Mouse (Mus musculus) layer of hippocampus, adult 2 months (tissue): ENCODE data around the gene Srsf4. TPM values are rescaled to one million over a fixed set of nuclear protein-coding genes. Genes with fewer than 3 reads are reported as not detected.

Experiments
- DNase-seq, 2 experiments: peaks; one replicate each; pipeline ENCODE4 v3.0.0; 2022; ENCODE audit warnings: low spot score in 2 of 2
- H3K27ac ChIP-seq: fragments of 200-600 bp; 2 replicates; pipeline ENCODE4 v1.8.1; 2022
- H3K4me3 ChIP-seq: fragments of 200-600 bp; 2 replicates; pipeline ENCODE4 v1.8.1; 2022; ENCODE audit warnings: mild to moderate bottlenecking
- CTCF ChIP-seq: fragments of 200-600 bp; conservative IDR thresholded peaks from 2 replicates; pipeline ENCODE4 v1.8.1; 2022; ENCODE audit warnings: antibody characterized with exemption, mild to moderate bottlenecking, moderate library complexity
- total RNA-seq, 2 experiments: library from RNA; stranded (reverse); gene quantifications; 2 replicates each; pipeline ENCODE4 v1.2.3; 2021

The Srsf4 gene
- total RNA-seq, 2 experiments from 2014 or later: 67.3 to 75.0 TPM

DNA sequence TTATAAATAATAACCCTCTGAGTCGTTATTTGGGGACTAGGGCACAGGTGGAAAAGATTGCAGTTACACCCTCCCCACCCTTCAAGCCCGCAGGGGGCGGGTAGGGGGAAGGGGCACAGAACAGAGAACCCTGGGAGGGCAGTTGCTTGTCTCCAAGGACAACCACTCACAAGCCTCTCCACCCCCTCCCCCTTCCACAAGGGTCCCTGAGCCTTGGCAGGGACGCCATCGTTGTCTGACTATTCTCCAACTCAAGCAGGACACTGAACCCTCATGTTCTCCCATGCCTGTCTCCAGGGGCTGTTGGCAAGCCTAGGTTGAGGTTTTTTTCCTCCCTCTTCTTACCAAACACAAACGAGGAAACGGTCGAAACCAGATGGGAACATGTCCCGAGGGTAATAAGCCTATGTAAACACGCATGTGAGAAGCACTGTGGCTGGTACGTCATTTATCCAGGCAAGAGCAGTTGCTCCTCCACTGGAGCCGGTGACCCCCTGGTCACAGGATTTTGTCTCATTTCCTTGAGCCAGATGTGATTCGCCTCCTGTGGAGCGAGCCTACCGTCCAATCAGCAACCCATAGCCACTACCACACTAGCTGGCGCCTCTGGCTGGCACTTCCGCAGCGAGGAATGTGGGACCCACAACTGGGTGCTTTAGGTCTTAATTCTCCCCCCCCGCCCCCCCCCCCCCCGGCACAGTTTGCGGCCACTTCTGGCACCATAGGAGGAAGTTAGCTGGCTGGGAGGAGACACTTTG, 37.0 kb downstream of the Srsf4 start:
- TF ChIP-seq CTCF: no peak
- no peak for DNase-seq
- H3K4me3 ChIP-seq: no peak overlapping the region
- H3K27ac ChIP-seq: no peak overlapping the region

DNA sequence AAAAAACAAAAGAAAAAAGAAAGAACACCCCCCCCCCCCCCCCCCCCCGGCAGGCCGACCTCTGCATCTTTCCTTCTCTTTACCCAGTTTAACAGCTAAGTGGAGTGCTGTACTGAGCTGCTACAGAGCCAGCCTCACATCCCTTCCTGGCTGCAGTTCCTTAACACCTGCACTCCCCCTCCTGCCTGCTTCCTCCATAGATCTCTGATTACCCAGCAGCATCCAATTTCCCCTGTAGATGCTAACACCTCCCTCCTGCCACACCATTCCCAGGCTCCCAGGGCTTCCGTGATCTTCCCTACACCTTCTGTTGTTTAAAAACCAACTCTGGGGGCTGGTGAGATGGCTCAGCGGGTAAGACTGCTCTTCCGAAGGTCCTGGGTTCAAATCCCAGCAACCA, 38.1 kb downstream of the Srsf4 start:
- Histone ChIP-seq H3K27ac (no peak overlapping the region), H3K4me3 (no peak overlapping the region)
- DNase-seq: no peak
- TF ChIP-seq CTCF: no peak

DNA sequence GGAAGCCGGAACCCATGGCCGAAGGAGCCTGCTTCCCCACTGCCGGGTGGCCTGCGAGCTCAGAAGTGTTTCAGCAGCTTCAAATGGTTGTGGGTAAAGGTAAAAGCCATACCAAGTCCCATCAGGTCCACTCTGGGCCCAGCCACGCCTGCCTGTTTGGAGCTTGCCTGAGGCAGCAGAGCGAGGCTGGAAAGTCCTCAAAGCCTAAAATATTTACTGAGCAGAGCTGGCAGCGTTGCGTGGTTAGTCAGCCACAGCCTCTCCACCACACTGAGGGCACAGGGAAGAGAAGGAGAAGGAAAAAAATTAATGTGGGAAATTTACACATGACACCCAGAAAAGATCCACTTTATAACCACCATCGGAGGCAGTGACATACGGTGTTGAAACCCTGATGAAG, 40.1 kb downstream of the Srsf4 start:
- Histone ChIP-seq H3K27ac (no peak overlapping the region), H3K4me3 (no peak overlapping the region)
- TF ChIP-seq CTCF: no peak
- DNase-seq: no peak

DNA sequence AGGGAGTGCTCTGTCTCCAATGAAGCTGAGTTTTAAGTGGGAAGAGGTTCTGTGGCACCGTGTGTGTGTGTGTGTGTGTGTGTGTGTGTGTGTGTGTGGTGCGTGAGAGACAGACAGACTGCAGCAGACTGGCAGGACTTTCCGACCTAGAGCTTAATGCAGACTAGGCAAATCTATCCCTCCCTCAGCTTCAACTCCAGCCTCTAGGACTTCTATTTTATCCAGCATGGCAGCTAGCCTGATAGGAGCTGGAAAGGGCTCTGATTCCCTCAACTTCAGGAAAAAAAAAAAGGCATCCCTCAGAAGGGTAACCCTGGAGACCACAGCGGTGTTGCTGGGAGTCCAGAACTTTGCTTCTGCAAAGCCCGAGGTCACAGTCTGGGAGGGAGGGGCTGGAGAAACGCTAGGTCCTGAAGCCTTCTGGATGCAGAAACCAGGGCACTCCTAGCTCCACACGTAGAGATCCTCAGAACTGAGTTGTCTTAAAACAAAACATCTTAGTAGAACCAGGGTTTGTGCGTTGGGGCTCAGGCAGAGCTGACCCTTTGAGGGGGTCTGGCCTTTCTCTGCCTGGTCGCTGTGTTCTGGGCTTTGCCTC, 40.7 kb downstream of the Srsf4 start:
- H3K27ac ChIP-seq: no peak overlapping the region
- no peak for DNase-seq
- no peak overlapping the region for H3K4me3 ChIP-seq
- no peak for TF ChIP-seq CTCF

GRCm38 (mm10) chr4:131914891-131915469, 41.6 kb downstream of the Srsf4 start:
- no peak overlapping the region for H3K27ac ChIP-seq
- no peak for DNase-seq
- no peak for TF ChIP-seq CTCF
- peak overlapping the region; percentile 30 for H3K4me3 ChIP-seq

GRCm38 (mm10) chr4:131915821-131916328, 42.5 kb downstream of the Srsf4 start:
- DNase-seq: no peak
- no peak overlapping the region for H3K27ac ChIP-seq
- no peak overlapping the region for H3K4me3 ChIP-seq
- no peak for TF ChIP-seq CTCF

GRCm38 (mm10) chr4:131916425-131916824, 43.0 kb downstream of the Srsf4 start:
- Histone ChIP-seq H3K27ac (no peak overlapping the region), H3K4me3 (no peak overlapping the region)
- DNase-seq: peak; percentile 39 to 82
- peak; percentile 96 for TF ChIP-seq CTCF

- no peak for TF ChIP-seq CTCF
- Histone ChIP-seq H3K27ac (no peak overlapping the region), H3K4me3 (no peak overlapping the region)
- no peak for DNase-seq
Measured at GRCm38 (mm10) chr4:131917010-131917555, 43.7 kb downstream of the Srsf4 start.

DNA sequence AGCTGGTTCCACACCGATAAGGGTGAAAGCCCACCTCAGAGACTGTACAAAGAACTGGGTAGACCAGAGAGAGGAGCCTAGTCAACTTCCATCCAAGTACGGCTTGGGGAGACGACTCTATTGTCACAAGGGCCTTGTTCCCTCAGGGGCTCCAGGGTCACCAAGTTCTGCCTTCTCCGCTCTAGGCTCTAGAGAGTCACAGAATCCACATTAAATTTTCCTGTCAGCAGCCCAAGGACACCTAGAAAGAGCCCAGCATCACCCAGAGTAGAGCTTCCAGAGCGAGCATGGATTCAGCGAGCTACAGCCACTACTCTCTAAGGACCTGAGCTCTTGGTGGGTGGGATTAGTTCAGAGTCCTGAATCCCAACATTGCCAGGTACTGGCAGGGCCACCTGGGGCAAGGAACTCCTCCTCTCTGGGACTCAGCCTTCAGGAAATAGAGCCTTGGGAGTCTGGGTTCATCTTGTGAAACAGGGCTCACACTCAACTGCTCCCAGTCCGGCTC, 44.7 kb downstream of the Srsf4 start:
- no peak for TF ChIP-seq CTCF
- H3K4me3 ChIP-seq: no peak overlapping the region
- no peak for DNase-seq
- H3K27ac ChIP-seq: no peak overlapping the region

- H3K4me3 ChIP-seq: no peak overlapping the region
- no peak for DNase-seq
- TF ChIP-seq CTCF: no peak
- H3K27ac ChIP-seq: no peak overlapping the region
Measured at GRCm38 (mm10) chr4:131918711-131919500, 45.5 kb downstream of the Srsf4 start.

GRCm38 (mm10) chr4:131919506-131920140, 46.2 kb downstream of the Srsf4 start:
- DNase-seq: no peak
- TF ChIP-seq CTCF: no peak
- Histone ChIP-seq H3K4me3 (peak overlapping the region; percentile 20; the same call in 1 of the 2 replicates), H3K27ac (0 out of 2 replicates have a peak overlapping the region, but pooled peaks have one; percentile 44)

DNA sequence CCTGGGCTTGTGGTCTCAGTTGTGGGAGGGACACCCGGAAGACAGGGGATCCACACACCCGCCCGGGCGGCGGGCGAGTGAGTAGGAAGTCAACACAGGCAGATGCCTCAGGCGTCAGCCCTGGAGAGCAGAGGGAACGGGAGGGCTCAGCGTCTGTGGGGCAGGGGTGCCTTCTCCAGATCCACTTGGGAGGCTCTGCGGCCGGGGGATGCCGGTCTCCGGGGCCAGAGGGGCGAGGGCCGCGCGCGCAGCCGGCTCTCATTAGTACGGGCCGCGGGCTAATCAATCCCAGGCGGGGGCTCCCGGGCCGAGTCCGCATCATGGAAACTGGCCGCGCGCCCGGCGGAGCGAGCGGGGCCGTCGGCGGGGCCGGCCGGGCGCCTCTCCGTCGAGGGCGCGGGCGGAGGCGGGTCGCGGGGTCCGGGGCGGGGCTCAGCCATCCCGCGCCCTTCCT, 46.8 kb downstream of the Srsf4 start:
- no peak for DNase-seq
- H3K27ac ChIP-seq: 0 out of 2 replicates have a peak overlapping the region, but pooled peaks have one; percentile 44
- TF ChIP-seq CTCF: no peak
- peak overlapping the region; percentile 20; the same call in 1 of the 2 replicates for H3K4me3 ChIP-seq
